Mouse (Mus musculus) cerebellum, postnatal 25 days (tissue): ENCODE results near the gene Nr2f1.

Experiments
- DNase-seq, 2 experiments: peaks; one replicate each; pipeline ENCODE4 v3.0.0; 2021; ENCODE audit warnings: mixed read lengths in 2 of 2

Gene Nr2f1

DNA sequence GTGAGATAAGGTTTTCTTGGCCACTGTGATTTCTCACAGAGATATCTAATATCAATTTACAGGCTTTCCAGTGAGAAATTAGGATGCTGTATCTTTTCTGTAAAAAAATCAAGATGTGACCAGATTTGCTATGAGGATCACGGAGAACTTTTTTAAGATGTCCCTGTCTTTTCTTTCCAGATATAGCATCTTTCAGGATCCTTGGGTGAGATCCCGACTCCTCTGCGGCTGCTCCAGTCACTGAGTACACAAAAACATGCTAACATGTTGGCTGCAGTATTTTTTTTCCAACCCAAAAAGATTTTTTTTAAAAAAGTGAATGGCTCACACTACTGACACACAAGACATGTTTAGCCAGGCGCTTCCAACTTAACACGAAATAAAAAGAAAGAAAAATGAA is 20.8 kb downstream of the Nr2f1 start:
- DNase-seq = no peak

DNA sequence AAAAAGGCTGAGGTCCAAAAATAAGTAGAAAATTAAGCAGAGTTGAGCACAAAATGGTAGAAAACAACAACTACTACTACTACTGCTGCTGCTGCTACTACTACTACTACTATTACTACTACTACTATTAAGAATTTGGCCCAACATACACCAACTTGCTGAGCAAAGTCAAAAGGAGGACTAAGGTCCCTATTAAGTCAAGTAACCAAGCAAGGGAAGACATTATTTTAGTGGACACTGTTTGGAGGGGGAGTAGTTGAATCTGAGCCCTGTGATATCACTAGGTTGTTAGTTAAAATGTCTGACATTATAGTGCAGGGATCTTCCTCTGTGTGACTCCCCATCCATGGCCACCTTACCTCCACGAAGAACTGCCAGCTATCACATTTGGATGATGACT is 21.5 kb downstream of the Nr2f1 start:
- no peak for DNase-seq

- DNase-seq = no peak
Observed at GRCm38 (mm10) chr13:78177381-78177950, 22.1 kb downstream of the Nr2f1 start.

- DNase-seq = peak in 1 of 2 experiments; percentile 62
Observed at GRCm38 (mm10) chr13:78175821-78176380, 23.7 kb downstream of the Nr2f1 start.

DNA sequence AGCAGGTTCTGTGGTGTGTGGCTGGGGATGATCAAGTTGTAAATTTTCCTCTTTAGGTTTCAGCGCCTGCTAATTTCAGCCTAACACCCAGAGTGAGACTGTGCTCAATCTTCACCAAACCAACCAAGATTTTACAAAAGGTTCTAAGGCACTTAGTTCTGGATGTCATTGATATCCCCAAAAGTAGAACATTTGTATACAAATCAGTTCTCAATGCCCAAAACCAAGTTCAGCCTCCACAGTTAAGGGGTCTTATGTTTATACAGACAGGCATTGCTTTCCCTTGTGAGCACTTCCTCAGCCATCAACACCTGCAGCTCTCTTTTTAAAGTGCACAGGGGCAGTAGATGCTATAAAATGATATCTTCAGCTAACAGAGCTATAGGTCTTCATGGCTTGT is 24.7 kb downstream of the Nr2f1 start:
- DNase-seq = no peak

DNA sequence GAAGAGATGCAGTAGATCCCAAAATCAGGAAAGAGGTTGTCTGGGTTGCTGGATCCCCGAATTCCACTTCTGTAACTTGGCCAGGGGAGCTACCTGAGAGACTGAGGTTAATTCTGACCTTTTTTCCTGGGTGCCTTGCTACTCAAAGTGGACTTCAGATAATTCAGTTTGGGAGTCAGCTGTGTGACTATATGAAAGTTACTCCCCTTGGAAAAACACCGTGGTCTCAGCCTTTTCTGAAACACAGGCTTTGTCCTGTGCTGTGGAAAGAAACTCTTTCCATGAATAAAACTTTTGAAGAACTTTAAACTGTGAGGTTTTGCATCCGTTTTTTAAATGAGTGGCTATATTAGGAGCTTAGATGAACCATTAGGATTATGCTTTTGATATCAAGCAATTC is 25.4 kb downstream of the Nr2f1 start:
- no peak for DNase-seq

DNA sequence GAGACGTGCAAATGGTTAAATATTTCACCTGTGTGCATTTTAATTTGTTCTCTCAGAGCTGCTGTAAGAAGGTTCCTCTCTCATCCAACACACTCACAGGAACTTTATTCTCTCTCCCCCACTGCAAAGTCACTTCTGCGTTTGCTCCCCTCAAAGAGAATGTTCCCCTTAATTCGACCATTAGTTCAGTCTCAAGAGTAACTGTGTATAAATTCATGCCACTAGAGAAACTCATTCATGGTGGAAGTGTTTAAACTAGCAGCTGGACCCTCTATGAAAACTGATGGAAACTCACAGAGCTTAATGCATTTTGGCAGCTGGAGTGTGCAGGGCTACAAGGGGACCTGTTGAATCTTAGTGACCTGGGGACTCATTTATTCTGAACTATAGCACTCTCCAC is 26.7 kb downstream of the Nr2f1 start:
- no peak for DNase-seq

DNA sequence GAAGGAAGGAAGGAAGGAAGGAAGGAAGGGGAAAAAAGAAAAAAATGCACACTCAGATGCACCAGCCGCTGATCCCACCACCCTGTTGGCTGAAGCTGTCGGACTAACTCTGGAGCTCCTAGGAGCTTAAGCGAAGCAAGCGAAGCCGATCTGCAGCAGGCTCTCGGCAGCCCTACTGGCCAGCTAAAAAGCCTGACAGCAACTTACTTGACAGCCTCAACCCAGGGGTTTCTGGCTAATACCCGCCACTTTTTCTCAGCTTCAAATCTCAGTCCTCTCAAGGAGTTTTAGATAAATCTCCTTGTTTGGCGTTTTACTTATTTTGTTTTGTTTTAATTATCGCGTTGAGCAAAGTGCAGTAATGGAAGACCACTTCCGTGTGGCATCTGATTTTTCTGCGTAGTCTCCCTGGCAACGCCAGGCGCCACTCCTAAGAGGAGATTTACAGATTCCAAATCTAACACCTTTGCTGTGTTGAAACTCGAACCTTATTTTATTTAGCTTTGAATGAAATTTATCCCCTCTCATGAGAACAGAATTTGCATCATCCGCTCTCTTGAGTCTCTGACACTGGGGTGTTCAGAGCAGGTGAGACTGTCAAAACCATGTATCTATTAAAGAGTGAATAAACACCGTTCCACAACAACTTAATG is 27.4 kb downstream of the Nr2f1 start:
- peak in 1 of 2 experiments; percentile 45 for DNase-seq

- no peak for DNase-seq
Observed at GRCm38 (mm10) chr13:78171320-78171719, 28.2 kb downstream of the Nr2f1 start.

GRCm38 (mm10) chr13:78168166-78168565 is 31.4 kb downstream of the Nr2f1 start:
- no peak for DNase-seq

GRCm38 (mm10) chr13:78164941-78165340 is 34.6 kb downstream of the Nr2f1 start:
- no peak for DNase-seq

DNA sequence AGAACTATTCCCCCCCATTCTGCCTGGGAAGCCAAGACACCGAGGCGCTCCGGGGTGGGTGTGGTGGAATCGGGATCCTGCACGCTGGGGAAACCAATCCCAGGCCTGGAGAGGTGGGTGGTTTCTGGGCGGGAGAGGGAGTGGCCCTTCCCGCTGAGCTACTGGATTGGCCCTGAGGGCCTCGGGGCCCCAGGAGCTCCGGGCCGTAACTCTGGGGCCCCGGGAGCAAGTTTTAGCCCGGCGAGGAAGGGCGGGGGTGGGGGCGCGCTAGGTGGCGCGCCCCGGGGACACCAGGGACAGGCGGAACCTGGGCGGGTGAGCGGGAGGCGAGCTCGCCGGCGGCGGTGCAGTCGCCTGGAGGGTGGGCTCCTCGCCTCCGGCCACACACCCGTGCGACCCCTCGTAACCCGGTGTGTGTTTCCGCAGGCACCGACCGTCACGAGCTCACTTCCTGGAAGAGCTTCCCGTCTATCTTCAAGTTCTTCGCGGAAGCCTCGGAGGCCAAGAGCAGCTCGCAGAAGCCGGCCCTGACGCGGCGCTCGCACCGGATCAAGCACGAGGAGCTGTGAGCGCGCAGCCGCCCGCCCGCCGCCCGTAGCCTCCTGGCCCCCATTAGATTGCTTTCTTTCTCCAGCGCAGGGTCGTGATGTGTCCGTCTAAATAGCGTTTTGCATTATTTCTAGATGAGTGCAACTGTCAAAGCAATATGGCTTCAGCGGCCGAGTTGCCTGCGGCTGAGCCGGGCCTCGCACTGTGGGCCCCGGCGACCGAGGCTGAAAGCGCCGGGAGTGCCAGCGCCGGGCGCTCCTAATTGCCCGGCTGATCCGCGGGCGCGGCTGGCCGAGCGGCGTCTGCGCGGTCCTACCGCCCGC is 36.2 kb downstream of the Nr2f1 start:
- DNase-seq = peak; percentile 82 to 85

- DNase-seq = no peak
Observed at GRCm38 (mm10) chr13:78162149-78162548, 37.4 kb downstream of the Nr2f1 start.

DNA sequence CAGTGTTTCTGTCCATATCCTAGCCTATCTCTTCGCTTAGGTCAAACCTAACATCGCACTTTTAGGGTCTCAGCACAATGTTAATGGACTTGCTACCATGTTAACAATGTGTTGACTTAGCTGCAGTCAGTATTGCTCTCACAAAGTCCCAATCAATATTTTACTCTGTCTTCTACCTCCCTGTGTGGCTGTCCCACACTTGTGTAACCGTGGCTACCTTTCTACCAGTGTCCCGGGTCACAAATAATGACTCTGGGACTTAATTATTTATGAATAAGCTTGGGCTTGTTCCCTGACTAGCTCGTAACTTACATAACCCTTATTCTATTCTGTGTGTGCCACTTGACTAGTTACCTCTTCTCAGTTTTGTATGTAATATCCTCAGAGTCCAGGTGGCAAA is 42.1 kb downstream of the Nr2f1 start:
- no peak for DNase-seq
